Mouse (Mus musculus) brain, adult 2 months (tissue): ENCODE measurements around the gene Ucp3.

Experiments
- DNase-seq: peaks from one replicate; pipeline ENCODE4 v3.0.0; 2011; ENCODE audit warnings: low read depth, low spot score

Gene Ucp3

DNA sequence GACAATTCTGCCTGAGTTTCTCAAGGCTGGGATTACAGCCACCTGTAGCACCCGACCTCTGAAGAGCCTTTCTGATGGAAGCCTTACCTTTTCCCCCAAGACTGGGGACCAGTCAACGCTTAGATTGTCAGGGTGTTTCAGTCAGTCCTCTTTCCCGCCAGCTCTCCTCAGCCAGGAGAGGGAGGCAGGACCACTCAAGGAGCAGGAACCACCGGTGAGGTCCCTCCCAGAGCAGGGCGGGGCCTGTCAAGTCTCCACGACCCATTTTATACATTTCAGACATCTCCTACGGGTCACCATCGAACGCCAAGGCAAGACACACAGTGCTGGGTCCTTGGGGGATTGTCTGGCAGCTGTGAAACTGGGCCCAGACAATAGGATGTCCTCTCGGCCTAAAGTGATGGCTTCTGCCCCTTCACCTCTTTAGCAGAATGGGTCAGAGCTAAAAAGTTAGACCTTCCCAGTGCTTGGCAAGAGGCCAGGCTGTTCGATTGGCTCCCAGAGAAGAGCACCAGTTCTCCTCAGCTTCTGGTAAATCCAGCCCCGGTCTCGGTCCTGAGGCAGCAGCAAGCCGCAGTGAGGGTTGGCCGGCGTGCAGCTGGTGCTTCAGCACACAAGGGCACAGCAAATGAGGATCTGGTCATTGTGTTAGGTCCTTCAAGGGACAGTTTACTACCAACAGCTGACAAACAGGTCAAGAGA is 27.6 kb downstream of the Ucp3 start:
- no peak for DNase-seq

GRCm38 (mm10) chr7:100501027-100501843 is 28.4 kb downstream of the Ucp3 start:
- DNase-seq = no peak

GRCm38 (mm10) chr7:100501844-100502373 is 29.1 kb downstream of the Ucp3 start:
- DNase-seq = no peak

GRCm38 (mm10) chr7:100502374-100502922 is 29.7 kb downstream of the Ucp3 start:
- DNase-seq = no peak

DNA sequence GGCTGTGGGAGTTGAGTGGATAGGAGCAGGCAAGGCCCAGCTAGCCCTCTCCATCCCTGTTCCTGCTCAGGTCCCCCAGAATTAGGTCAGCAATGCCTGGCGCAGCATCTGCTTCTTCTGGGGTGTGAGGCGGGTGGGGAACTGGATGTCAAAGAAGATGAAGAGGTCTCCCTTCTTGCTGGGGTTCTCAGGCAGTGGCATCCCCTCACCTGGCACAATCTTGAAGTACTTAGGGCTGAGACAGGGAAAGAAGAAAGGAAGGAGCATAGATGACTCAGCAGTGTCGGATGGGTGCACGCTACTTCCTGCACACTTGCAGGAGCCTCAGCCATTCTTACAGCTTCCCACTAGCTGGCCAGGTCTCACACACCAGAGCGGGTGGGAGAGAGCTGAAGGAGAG is 30.3 kb downstream of the Ucp3 start:
- DNase-seq = no peak

GRCm38 (mm10) chr7:100504740-100505487 is 32.1 kb downstream of the Ucp3 start:
- DNase-seq = no peak

GRCm38 (mm10) chr7:100506494-100506893 is 33.7 kb downstream of the Ucp3 start:
- no peak for DNase-seq

DNA sequence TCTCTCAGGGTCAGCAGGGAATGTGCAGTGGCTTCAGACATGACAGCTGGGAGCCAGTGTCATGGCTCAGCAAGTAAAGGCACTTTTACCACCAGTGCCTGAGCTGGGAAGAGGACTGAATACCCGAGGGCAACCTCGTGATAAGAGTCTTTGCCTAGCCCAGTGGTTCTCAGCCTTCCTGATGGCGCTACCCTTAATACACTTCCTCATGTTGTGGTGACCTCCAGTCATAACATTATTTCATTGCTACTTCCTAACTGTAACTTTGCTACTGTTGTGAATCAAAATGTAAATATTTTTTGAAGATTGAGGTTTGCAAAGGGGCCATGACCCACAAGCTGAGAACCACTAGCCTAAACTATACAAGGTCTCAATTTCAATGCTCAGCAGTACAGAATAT is 35.9 kb downstream of the Ucp3 start:
- DNase-seq = no peak

DNA sequence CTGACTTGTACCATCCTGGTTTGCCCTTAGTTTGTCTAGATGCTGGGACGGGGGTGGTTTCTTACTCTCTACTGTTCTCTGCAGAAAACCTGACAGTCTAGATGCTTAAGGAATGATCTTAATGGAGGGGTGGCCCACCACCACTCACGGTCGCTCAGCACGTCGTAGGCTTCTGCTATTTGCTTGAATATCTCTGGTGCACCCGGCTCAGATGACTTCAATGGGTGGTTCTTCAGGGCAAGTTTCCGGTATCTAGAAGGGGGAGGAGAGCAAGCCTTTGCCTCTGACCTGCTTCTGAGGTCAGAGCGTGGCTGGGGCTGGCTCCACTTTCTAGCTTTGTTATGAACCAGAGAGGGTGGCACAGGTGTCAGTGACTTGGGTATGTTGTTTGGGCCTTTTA is 38.8 kb downstream of the Ucp3 start:
- no peak for DNase-seq

GRCm38 (mm10) chr7:100514573-100514972 is 41.8 kb downstream of the Ucp3 start, which contains the start of gene Dnajb13:
Dnajb13 (minus strand) TSS chr7:100514960.
- DNase-seq = peak; percentile 52

- DNase-seq = no peak
Observed at GRCm38 (mm10) chr7:100520204-100520603, 47.4 kb downstream of the Ucp3 start.

- DNase-seq = peak; percentile 85
Observed at GRCm38 (mm10) chr7:100520663-100521285, 48.0 kb downstream of the Ucp3 start.

GRCm38 (mm10) chr7:100522222-100522621 is 49.4 kb downstream of the Ucp3 start:
- DNase-seq = no peak

DNA sequence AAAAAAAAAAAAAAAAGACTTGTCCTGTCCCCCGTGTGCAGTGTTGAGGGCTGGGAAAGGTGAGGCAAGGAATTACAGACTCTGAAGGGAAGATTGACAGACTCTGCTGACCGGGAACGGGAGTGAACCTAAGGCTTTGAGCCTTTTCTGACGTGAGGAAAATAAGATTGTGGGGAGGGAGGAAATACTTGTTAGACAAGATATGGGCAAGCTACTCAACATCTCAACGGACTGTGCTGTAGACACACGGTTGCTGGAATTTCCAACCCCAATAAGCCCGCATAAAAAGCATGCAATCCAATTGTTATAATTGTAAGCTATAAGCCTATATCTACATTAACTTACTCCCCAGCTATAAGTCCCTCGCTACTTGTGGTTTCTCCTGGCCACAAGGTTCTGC is 51.9 kb downstream of the Ucp3 start:
- no peak for DNase-seq

DNA sequence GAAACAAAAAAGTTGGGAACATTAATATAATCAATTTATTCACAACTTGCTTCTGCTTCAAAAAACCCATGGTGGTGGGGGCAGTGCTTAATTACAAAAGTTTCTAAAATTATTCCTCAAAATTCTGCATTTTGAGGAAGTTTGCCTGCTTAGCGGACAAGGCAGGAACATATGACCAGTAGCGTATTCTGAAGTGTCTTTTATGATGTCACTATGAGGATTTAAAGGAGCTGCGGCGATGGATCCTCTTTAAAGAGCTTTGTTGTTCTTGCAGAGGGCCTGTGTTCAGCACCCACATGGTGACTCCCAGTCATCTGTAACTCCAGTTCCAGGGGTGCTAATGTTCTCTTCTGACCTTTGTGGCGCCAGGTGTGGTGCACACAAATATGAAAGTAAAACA is 58.0 kb downstream of the Ucp3 start:
- no peak for DNase-seq

DNA sequence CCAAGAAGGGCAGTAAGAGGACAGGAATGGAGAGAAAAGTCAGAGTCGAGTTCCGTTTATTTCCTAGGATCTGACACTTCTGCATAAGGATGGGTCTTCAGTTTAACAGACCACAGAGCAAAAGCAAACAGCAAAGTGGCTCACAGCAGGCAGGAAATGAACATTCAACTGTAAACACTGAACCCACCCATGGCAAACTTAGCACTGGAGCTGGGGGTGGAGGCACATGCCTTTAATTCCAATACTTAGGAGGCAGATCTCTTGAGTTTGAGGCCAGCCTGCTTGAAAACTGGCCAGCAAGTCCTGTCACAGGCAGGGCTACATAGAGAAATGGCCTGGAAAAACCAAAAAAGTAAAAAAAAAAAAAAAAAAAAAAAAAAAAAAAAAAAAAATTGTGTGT is 60.7 kb downstream of the Ucp3 start:
- DNase-seq = no peak

- DNase-seq = no peak
Observed at GRCm38 (mm10) chr7:100534216-100534615, 61.4 kb downstream of the Ucp3 start.

DNA sequence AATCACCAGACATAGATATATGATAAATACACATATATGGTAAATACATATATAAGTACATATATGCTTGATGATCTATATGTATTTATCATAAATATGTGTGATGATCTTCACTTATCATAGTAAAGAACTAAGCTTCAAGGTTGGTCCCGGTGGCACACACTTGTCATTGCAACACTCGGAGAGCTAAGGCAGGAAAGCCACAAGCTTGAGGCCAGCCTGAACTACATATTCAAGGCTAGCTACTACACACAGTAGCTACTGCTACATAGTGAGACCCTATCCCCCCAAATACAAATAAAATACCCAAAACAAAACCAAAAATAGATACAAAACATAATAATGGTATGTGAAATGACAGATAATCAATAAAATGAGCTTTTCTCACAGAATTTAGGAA is 63.0 kb downstream of the Ucp3 start:
- DNase-seq = no peak
